Mouse (Mus musculus): ENCODE results near the gene Polr3e.

- TF ChIP-seq GATA1 (IDR thresholded peaks at IDR 0.05; ENCODE audit: borderline replicate concordance, low read length) = no peak
- TF ChIP-seq FLI1 (IDR thresholded peaks at IDR 0.05; ENCODE audit: low read length) = no peak
Observed at GRCm38 (mm10) chr7:120901701-120902100, 15.8 kb upstream of the Polr3e start.

Data from megakaryocyte, embryonic 14.5 days (primary cell).